Mouse (Mus musculus): ENCODE data around the gene Gm11639. TPM values are rescaled to one million over a fixed set of nuclear protein-coding genes. Genes with fewer than 3 reads are reported as not detected.
"Not testable (repeated sequence)": the region's sequence is repeated elsewhere in the genome, so short reads cannot be mapped to it uniquely, and the experiment has no call there.

Gm11639 gene
- total RNA-seq, 2 experiments from 2014 or later = 0.27 to 0.35 TPM

DNA sequence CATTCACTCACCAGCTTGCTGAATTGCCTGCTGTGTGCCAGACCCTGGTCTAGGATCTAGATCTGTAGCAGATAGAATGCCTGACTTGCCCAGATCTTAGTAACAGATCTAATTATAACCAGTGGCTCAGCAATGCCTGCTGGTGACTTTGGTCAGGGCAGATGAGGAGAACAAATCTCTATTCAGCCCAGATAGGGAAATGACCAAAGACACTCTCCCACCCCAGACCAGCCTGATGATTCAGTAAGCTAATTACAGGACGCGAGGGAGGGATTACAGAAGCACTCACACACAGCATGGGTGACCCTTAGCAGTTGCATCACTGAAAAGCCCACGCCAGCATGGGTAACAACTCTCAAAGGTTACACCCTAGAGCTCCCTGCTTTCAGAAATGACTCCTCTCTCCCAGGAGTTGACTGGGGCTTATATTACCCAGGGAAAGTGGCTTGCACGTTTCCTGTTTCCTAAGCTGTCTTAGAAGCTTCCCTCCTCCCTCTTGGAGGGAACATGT lies 435.1 kb downstream of the Gm11639 start:
- DNase-seq = no peak

- not testable (repeated sequence) for DNase-seq
Observed at GRCm38 (mm10) chr11:105121792-105122191, 436.3 kb downstream of the Gm11639 start.

- no peak for DNase-seq
Observed at GRCm38 (mm10) chr11:105123986-105124385, 438.5 kb downstream of the Gm11639 start.

DNA sequence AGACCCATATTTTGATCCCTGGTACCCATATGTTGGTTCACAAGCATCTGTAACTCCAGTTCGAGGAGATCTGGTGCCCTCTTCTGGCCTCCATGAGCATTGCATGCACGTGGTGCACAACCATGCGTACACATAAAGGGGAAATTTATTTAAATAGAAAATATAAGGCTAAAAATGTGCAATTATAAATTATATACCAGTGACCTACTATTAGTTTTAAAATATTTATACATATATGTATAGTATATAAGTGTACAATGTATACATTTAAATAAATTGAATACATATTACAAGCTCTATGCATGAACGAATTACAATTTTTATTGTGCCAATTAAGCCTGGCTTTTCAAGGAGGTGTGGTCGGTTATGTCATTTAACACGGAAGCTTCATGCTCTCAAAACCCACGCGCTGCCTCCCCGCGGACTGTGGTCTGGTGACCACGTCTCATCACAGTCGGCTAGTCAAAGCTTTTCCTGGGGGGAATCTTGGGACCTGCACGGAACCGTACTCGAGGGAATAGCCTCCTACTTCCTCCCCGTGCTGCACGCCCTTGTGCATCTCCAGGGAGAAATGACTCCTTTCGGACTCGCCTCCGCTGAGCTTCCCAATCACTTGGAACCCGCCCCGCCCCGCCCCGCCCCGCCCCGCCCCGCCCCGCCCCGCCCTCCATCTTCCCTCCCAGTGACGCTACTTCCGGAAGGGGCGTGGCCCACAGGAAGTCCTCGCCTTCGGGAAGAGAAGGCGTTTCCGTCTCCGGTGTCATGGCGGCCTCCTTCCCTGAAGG lies 440.4 kb downstream of the Gm11639 start, which contains the start of gene Mettl2:
Gene Mettl2, plus strand, starts transcription at position 691 of the 785 bp plus-strand sequence.
- peak; percentile 71 to 73 for DNase-seq

- DNase-seq = no peak
Observed at GRCm38 (mm10) chr11:105126520-105127029, 441.1 kb downstream of the Gm11639 start.

- no peak for DNase-seq
Observed at GRCm38 (mm10) chr11:105135692-105136091, 450.2 kb downstream of the Gm11639 start.

- not testable (repeated sequence) for DNase-seq
Observed at GRCm38 (mm10) chr11:105137255-105137654, 451.7 kb downstream of the Gm11639 start.

GRCm38 (mm10) chr11:105140512-105140911 lies 455.0 kb downstream of the Gm11639 start:
- not testable (repeated sequence) for DNase-seq

GRCm38 (mm10) chr11:105141115-105141514 lies 455.6 kb downstream of the Gm11639 start:
- DNase-seq = no peak

GRCm38 (mm10) chr11:105143564-105143963 lies 458.1 kb downstream of the Gm11639 start:
- no peak for DNase-seq

GRCm38 (mm10) chr11:105144084-105144483 lies 458.6 kb downstream of the Gm11639 start:
- no peak for DNase-seq

GRCm38 (mm10) chr11:105144508-105145210 lies 459.2 kb downstream of the Gm11639 start:
- no peak for DNase-seq

- DNase-seq = no peak
Observed at GRCm38 (mm10) chr11:105145211-105145610, 459.7 kb downstream of the Gm11639 start.

DNA sequence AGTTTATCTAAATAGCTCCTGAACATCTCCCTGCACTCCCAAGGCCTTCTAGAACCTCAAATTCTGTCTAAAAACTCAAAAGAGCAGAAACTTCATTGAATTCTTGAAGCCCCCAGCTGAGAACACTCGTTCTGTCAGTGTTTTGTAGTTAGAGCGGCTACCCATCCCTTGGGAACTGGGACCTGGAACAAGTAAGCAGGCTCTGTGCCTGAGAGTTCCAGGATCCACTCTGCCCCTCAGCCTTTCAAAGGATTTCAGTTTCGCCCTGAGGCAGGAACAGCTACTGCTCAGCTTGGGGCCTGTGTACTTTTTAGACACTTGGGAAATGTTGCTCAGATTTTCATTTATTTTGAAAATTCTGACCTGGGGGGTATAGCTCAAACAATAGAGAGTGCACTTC lies 461.1 kb downstream of the Gm11639 start, which contains the start of gene Gm10842:
Gene Gm10842, plus strand, starts transcription at position 301 of the 400 bp plus-strand sequence.
- no peak for DNase-seq

- DNase-seq = no peak
Observed at GRCm38 (mm10) chr11:105149353-105149752, 463.8 kb downstream of the Gm11639 start.

GRCm38 (mm10) chr11:105149766-105150165 lies 464.3 kb downstream of the Gm11639 start:
- DNase-seq = no peak

GRCm38 (mm10) chr11:105150691-105151090 lies 465.2 kb downstream of the Gm11639 start:
- DNase-seq = no peak

GRCm38 (mm10) chr11:105151226-105152016 lies 465.9 kb downstream of the Gm11639 start:
- no peak for DNase-seq

DNA sequence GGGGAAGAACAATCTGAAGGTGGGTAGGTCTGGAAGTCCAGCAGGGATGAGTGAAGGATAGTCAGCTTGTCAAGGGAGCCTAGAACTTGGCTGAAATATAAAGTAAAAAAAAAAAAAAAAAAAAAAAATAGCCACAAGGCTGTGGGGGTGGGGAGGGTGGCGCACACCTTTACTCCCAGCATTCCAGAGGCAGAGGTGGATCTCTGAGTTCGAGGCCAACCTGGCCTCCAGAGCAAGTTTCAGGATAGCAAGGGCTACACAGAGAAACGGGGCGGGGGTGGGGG lies 466.5 kb downstream of the Gm11639 start:
- no peak for DNase-seq

DNA sequence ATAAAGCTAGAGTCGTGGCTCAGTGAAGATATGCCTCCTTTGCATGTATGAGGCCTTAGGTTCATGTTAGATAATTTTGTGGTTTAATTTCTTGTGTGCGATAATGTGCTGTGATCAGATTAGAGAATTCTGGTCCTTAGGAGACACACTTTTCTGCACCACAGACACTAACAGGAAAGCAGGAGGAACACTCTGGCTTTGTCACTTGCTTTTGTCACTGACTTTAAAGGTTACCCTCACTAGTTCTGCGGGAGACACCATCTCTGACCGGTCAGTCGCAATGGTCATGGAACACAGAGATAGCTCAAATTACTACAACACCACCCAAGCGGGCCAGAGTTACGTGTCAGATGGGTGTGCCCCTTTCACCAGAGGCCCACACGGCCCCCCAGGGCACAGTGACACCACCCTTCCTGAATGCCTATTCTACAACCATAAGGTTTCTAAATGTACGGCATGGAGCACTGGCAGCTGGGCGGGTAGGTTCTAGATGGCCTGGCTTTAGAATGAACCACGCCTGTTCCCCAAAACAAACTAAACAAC lies 466.9 kb downstream of the Gm11639 start:
- no peak for DNase-seq

DNA sequence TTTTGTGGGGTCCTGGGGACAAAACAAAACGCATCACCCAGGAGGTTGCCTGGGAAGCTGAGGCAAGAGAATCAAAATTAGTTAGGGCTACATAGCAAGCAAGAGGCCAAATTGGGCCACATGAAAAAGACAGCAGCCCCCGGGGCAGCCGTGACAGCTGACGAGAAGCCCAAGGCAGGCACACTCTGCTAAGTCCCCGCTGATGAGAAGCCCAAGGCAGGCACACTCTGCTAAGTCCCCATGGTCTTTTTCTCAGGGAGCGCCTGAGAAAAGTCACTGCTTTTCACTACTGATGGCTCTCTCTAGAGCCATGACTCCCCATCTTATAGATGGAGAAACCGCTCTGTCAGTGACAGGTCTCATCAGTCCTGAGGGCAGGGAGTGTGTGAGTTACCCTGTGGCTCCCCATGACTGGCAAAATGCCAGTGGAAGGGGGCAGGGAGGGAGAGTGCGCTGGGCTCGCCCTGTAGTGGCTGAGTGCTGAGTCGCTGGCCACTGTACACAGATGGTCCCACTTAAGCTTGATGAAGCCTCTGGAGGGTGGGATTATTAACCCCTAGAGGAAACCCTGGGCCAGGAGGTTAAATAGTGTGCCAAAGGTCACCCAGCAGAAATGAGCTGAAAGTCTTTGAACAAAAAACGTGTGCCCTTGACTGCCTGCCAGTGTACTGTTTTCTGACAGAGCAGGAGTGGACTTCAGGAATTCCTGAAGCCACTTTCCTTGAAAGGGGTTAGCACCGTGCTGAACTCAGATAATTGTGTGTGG lies 467.7 kb downstream of the Gm11639 start:
- DNase-seq = no peak

Data from layer of hippocampus, postnatal 36 days (tissue).